Mouse (Mus musculus): ENCODE data around the gene Fancl.
A peak's percentile ranks its signal among the peaks of the same experiment; 100 is the strongest.
"Not testable (repeated sequence)": the region's sequence is repeated elsewhere in the genome, so short reads cannot be mapped to it uniquely, and the experiment has no call there.

Fancl gene

DNA sequence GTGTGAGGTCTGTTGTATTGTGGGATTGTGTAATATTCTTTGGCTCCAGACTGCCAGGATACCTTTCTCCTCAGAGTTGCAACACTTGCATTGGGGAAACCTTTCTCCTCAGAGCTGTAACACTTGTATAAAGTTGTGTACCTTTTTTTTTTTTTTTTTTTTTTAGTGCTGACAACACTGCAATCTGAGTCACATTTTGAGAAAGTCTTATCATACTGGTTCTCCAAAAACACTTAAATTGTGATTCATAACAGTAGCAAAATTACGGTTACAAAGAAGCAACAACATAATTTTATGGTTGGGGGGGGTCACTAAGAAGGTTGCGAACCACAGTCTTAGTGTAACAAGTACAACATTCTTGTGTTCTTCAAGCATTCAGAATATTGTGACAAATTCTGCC is at the start of gene Fancl:
TSS of gene Fancl (plus strand) at position 165 of the 400 bp plus-strand sequence.
- no peak for DNase-seq (ENCODE audit: low spot score)

GRCm38 (mm10) chr11:26336848-26337247 is 49.1 kb upstream of the Fancl start:
- no peak for DNase-seq (ENCODE audit: low spot score)

DNA sequence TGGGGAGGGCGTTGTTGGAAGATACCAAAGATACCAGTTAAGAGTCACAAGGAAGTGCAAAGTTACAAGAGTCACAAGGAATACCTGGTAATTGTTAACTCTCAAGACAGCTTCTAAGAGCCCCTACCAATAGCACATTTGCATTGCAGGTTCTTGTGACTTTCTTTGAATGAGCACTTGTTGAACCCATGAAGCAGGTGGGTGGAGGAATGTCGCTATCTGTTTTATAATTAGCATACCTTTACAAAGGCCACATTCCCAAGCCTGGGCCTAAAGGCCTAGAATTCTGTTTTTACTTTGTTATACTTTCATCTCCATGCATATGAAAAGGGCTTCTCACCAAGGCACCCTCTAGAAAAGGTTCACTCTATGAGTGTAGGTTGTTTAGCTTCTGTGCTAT is 15.8 kb upstream of the Fancl start:
- DNase-seq (ENCODE audit: low spot score) = not testable (repeated sequence)

DNA sequence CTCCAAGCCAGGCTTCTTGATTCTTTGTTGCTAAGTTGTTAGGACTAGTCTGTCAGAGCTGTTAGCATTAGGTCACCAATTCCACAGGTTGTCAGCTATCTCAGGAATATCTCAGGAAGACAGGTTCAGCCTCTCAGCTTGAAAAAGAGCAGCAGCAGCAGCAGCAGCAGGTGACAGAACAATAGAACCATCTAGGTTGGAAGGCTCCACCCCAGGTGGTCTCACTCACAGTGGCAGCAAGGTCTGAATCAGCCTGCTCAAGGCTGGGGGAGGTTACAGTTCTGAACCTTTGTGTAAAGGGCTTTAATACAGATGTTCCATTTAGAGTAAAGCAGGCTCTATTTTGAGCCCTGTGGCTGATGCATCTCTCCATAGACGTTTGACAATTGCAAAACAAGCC is 14.0 kb upstream of the Fancl start:
- not testable (repeated sequence) for DNase-seq (ENCODE audit: low spot score)

DNA sequence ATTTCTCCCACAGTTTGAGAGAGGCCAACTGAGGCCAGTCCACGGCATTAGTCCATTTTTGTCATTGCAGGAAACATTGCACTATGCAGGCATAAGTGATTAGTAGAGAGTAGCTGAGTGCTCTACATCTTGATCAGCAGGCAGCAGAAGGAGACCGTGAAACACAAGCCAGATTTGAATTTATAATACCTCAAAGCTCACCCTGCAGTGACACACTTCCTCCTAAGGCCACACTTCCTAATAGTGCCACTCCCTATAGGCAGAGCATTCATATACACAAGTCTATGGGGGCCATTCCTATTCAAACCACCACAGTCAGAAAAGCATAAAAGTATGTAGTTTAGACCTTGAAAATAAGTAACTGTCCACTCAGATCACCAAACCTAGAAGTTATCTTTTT is 11.8 kb upstream of the Fancl start:
- DNase-seq (ENCODE audit: low spot score) = no peak

DNA sequence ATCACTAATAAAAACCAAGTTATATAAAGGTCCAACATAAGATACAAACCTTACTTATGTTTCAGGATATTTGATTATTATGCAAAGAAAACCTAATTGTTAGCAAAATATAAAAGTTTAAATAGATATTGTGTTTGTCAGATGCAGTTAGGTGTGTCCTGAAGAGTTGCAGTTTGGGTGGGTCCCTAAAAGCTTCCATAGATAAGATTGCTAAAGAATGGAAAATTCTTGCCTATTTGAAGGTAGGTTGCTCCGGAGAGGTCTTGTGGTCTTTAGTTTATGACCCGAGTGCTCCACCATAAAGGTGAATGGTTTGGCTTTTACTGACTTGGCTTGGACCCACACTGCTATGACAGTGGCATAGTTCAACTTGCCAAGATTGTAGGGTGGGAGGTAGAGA is 7.9 kb upstream of the Fancl start:
- DNase-seq (ENCODE audit: low spot score) = no peak

- DNase-seq (ENCODE audit: low spot score) = no peak
These were observed 4.4 kb upstream of the Fancl start for GRCm38 (mm10) chr11:26381499-26381898.

DNA sequence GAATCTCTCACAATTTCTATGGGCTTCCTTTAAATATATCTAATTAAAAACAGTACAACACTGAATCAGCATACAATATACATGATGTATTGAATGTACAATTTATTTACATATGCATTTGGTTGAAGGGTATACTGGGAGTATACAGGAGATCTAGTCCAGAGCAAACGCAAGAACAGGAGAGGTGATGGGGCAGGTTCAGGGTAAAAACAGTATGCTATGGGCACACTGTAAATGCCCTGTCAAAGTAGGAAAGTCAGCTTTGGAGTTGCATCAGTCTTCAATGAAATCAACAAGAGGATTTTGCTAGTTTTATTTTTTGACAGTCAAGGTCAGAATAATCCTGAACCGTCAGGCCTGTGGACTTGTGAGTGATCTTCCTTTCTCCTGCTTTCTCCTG is 743 bp downstream of the Fancl start:
- DNase-seq (ENCODE audit: low spot score) = no peak

GRCm38 (mm10) chr11:26387087-26387611 is 1.2 kb downstream of the Fancl start:
- DNase-seq (ENCODE audit: low spot score) = peak; percentile 94

- DNase-seq (ENCODE audit: low spot score) = no peak
These were observed 9.6 kb downstream of the Fancl start for GRCm38 (mm10) chr11:26395561-26395960.

- no peak for DNase-seq (ENCODE audit: low spot score)
These were observed 27.0 kb downstream of the Fancl start for GRCm38 (mm10) chr11:26412972-26413371.

- DNase-seq (ENCODE audit: low spot score) = no peak
These were observed 35.5 kb downstream of the Fancl start for GRCm38 (mm10) chr11:26421472-26421871.

- peak; percentile 8 for DNase-seq (ENCODE audit: low spot score)
These were observed 48.3 kb downstream of the Fancl start for GRCm38 (mm10) chr11:26434229-26434628.

GRCm38 (mm10) chr11:26437818-26438217 is 51.9 kb downstream of the Fancl start:
- DNase-seq (ENCODE audit: low spot score) = no peak

GRCm38 (mm10) chr11:26441121-26441520 is 55.2 kb downstream of the Fancl start:
- DNase-seq (ENCODE audit: low spot score) = no peak

GRCm38 (mm10) chr11:26444374-26444773 is 58.4 kb downstream of the Fancl start:
- no peak for DNase-seq (ENCODE audit: low spot score)

- DNase-seq (ENCODE audit: low spot score) = no peak
These were observed 63.9 kb downstream of the Fancl start for GRCm38 (mm10) chr11:26449789-26450188.

- no peak for DNase-seq (ENCODE audit: low spot score)
These were observed 64.7 kb downstream of the Fancl start for GRCm38 (mm10) chr11:26450636-26451035.

DNA sequence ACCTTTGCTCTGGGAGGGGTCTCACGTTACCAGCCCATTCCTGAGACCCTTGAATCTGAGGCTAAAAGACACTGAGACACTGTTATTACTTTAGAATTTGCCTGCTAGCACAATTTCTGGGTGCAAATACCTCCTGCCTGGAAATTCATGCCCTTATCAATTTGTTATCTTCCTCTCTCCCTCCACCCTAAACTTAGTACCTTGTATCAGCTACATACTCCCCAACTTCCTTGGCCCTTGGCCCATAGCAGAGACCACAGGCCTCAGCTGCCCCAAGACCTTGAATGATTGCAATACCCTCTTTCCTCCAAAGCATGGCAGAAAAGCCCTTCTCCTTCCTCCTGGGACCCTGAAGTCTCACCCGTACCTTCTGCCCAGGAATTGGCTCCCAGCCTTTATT is 65.3 kb downstream of the Fancl start:
- no peak for DNase-seq (ENCODE audit: low spot score)

DNA sequence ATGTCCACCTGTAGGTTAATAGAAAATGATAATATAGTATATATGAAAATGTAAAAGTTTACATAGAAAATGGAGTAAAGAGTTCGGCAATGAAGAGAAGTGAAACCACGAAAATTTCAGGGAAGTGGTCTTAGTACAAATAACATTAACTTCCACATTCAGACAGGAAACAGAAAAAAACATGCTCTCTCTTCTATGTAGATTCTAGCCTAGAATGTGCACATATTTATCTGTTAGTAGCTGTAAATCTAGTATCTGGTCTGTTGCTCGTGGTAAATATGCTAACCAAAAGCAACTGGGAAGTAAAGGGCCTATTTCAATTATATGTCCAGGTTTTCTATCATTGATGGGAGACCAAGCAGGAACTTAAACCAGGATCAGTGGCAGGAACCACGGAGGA is 66.8 kb downstream of the Fancl start:
- DNase-seq (ENCODE audit: low spot score) = no peak

DNA sequence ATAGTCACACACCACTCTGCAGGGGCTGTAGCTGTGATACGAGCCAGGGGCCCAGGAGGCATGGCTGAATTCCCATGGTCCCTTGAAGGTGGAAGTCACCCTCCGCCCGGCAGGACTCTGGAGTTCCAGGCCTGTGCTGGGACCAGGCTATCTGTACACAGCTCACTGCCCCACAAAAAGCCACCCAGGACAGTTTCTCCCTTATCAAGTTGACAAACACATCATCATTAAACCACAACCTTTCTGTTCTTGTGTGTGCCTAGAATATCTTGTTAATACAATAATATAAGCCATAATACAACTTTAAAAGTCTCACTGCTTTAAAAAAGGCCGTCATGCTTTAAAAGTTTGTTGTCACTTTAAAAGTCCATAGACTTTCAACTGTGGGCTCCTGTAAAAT is 68.1 kb downstream of the Fancl start:
- no peak for DNase-seq (ENCODE audit: low spot score)

DNA sequence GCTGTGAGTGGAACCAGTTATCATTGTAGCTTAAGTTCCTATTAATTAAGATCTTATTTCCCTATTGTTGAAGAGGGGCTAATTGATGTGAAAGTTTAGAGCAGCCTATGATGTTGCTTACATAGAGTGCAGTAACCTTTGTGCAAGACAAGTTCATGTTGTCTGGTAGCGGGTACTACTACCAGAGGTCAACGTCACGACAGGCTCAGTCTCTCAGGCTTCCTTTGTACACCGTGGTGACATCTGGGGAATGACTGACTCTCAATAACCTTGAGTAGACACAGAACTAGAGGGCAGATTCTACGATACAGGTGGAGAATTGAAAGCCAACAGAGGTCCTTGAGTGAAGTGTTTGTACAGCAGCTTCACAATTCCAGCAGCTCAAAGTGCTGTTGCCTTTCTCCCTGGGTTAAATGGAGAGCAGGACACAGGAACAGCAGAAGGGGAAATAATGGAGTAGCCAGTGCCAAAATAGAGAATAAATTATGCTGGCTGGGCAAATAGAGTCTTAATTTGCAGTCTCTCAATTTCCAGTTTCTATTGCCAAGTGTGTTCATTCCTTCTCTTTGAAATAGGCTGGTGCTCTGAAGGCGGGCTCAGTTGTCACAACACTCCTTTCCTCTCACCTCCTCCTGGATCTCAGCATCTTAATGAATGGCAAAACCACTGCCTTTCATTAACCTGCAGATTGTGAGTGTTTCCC is 91.3 kb downstream of the Fancl start:
- no peak for DNase-seq (ENCODE audit: low spot score)

DNA sequence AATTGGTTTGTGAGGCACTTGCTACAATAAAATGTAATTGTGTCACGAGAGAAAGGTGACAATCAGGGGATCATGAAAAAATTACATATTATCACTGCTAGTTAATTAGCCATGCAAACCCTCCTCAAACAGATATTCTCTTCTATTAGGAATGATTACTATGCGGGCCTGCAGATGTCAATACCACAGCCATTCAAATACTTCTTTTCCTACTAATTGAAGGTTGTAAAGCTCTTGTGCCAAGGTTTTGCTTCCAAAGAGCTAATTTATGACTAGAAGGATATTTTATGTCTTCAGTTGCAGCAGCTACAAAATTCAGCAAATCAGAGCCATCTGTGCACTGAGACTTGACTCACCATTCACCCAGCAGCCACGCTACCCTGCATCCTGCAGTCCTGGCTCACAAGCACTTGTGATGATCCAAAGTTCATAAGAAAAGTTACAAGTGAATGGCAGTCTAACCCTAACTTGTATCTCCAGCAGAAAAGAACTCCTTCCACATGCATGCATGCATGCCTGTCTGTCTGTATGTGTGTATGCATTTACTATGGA is 95.8 kb downstream of the Fancl start:
- no peak for DNase-seq (ENCODE audit: low spot score)

Data from retina, embryonic 14.5 days (tissue).